Mouse (Mus musculus) MEL (cell line): Measurements from ENCODE around the gene Samd10. TPM values are rescaled to one million over a fixed set of nuclear protein-coding genes. Genes with fewer than 3 reads are reported as not detected.

Experiments used
- DNase-seq: peaks from one replicate; pipeline ENCODE4 v3.0.0; 2011; ENCODE audit warnings: low read depth, low spot score
- H3K27ac ChIP-seq: 2 replicates; pipeline ENCODE4 v1.5.1; 2012; ENCODE audit warnings: low read depth, mild to moderate bottlenecking, control low read depth, low read length, moderate library complexity; ENCODE audit not compliant: control insufficient read depth
- H3K27me3 ChIP-seq, 2 experiments: fragments of 150-350 bp in 1 of 2; sonication (generic) in 1 of 2; 2 replicates each; pipeline ENCODE4 v1.6.1; 2012; ENCODE audit warnings: low read length in 2 of 2, mild to moderate bottlenecking in 2 of 2, improper control_type of control experiment in 1 of 2, moderate library complexity in 1 of 2; ENCODE audit not compliant: insufficient read depth in 2 of 2, control insufficient read depth in 1 of 2
- H3K36me3 ChIP-seq, 2 experiments: 2 replicates each; pipeline ENCODE4 v1.6.1; 2012 to 2014; ENCODE audit warnings: low read length in 2 of 2, improper control_type of control experiment in 1 of 2, inconsistent platforms in 1 of 2, mild to moderate bottlenecking in 1 of 2; ENCODE audit not compliant: insufficient read depth in 2 of 2, control insufficient read depth in 1 of 2
- H3K4me1 ChIP-seq, 2 experiments: fragments of 150-350 bp in 1 of 2; sonication (generic) in 1 of 2; 2 replicates each; pipeline ENCODE4 v1.6.1; 2012; ENCODE audit warnings: low read length in 2 of 2, improper control_type of control experiment in 1 of 2, mild to moderate bottlenecking in 1 of 2; ENCODE audit not compliant: insufficient read depth in 2 of 2, control insufficient read depth in 1 of 2
- H3K4me3 ChIP-seq, 2 experiments: fragments of 150-350 bp in 1 of 2; sonication (generic) in 1 of 2; 2 replicates each; pipeline ENCODE4 v1.5.1; 2012; ENCODE audit warnings: low read depth in 2 of 2, low read length in 2 of 2, mild to moderate bottlenecking in 2 of 2, moderate library complexity in 2 of 2, control low read depth in 1 of 2, improper control_type of control experiment in 1 of 2; ENCODE audit not compliant: control insufficient read depth in 1 of 2, insufficient read depth in 1 of 2
- H3K79me2 ChIP-seq: 2 replicates; pipeline ENCODE4 v1.6.1; 2012; ENCODE audit warnings: mild to moderate bottlenecking, low read length, moderate library complexity; ENCODE audit not compliant: control insufficient read depth, poor library complexity, insufficient read depth
- H3K9ac ChIP-seq: 2 replicates; pipeline ENCODE4 v1.6.1; 2012; ENCODE audit warnings: low read depth, mild to moderate bottlenecking, control low read depth, low read length, moderate library complexity; ENCODE audit not compliant: control insufficient read depth, poor library complexity, severe bottlenecking
- H3K9me3 ChIP-seq: fragments of 150-350 bp; sonication (generic); replicated peaks from 2 replicates; pipeline ENCODE4 v1.6.1; 2012; ENCODE audit warnings: mild to moderate bottlenecking, low read length, improper control_type of control experiment, moderate library complexity; ENCODE audit not compliant: insufficient read depth
- CHD1 ChIP-seq: IDR thresholded peaks from 2 replicates; pipeline ENCODE4 v1.6.1; 2012; ENCODE audit warnings: low read depth, mild to moderate bottlenecking, inconsistent platforms, low read length, improper control_type of control experiment
- CHD2 ChIP-seq: IDR thresholded peaks from 2 replicates; pipeline ENCODE4 v1.6.1; 2011; ENCODE audit warnings: low read length, improper control_type of control experiment
- CTCF ChIP-seq, 3 experiments: IDR thresholded peaks in 2 of 3; conservative IDR thresholded peaks in 1 of 3; 2 replicates each; pipeline ENCODE4 v1.5.1; 2011 to 2012; ENCODE audit warnings: low read length in 3 of 3, low read depth in 2 of 3, mild to moderate bottlenecking in 2 of 3, improper control_type of control experiment in 1 of 3, inconsistent platforms in 1 of 3, mixed read lengths in 1 of 3, moderate library complexity in 1 of 3; ENCODE audit not compliant: control insufficient read depth in 1 of 3, insufficient read depth in 1 of 3, poor library complexity in 1 of 3, severe bottlenecking in 1 of 3
- E2F4 ChIP-seq: IDR thresholded peaks from 2 replicates; pipeline ENCODE4 v1.6.1; 2011; ENCODE audit warnings: low read depth, low read length, improper control_type of control experiment, borderline replicate concordance
- JUND ChIP-seq: IDR thresholded peaks from 2 replicates; pipeline ENCODE4 v1.6.1; 2011; ENCODE audit warnings: low read depth, mild to moderate bottlenecking, improper control_type of control experiment, low read length
- KAT2A ChIP-seq: conservative IDR thresholded peaks from 2 replicates; pipeline ENCODE4 v1.6.1; 2012; ENCODE audit warnings: low read depth, low read length, improper control_type of control experiment, inconsistent platforms
- MAZ ChIP-seq: IDR thresholded peaks from 2 replicates; pipeline ENCODE4 v1.6.1; 2012; ENCODE audit warnings: low read depth, mild to moderate bottlenecking, inconsistent platforms, low read length, improper control_type of control experiment
- MEF2A ChIP-seq: IDR thresholded peaks from 2 replicates; pipeline ENCODE4 v1.6.1; 2014; ENCODE audit warnings: low read depth, mild to moderate bottlenecking, inconsistent platforms, low read length, improper control_type of control experiment; ENCODE audit not compliant: poor library complexity, insufficient replicate concordance, severe bottlenecking; ENCODE audit errors: extremely low read depth
- MYB ChIP-seq: IDR thresholded peaks from 2 replicates; pipeline ENCODE4 v1.6.1; 2011; ENCODE audit warnings: mild to moderate bottlenecking, low read depth, low read length, improper control_type of control experiment
- POLR2A ChIP-seq, 2 experiments: IDR thresholded peaks; 2 replicates each; pipeline ENCODE4 v1.6.1; 2011 to 2012; ENCODE audit warnings: low read length in 2 of 2, mild to moderate bottlenecking in 2 of 2, control low read depth in 1 of 2, improper control_type of control experiment in 1 of 2, low read depth in 1 of 2, moderate library complexity in 1 of 2; ENCODE audit not compliant: control insufficient read depth in 1 of 2, insufficient read depth in 1 of 2, poor library complexity in 1 of 2
- POLR2AphosphoS2 ChIP-seq: IDR thresholded peaks from 2 replicates; pipeline ENCODE4 v1.6.1; 2011; ENCODE audit warnings: low read length, improper control_type of control experiment
- POLR2AphosphoS5 ChIP-seq: IDR thresholded peaks from 2 replicates; pipeline ENCODE4 v1.6.1; 2012; ENCODE audit warnings: low read depth, borderline replicate concordance, mild to moderate bottlenecking, inconsistent platforms, low read length, moderate library complexity, mixed read lengths
- RAD21 ChIP-seq: IDR thresholded peaks from 2 replicates; pipeline ENCODE4 v1.6.1; 2011; ENCODE audit warnings: mild to moderate bottlenecking, low read depth, low read length, improper control_type of control experiment
- RCOR1 ChIP-seq: IDR thresholded peaks from 2 replicates; pipeline ENCODE4 v1.6.1; 2012; ENCODE audit warnings: low read depth, mild to moderate bottlenecking, inconsistent platforms, low read length, improper control_type of control experiment
- SIN3A ChIP-seq: IDR thresholded peaks from 2 replicates; pipeline ENCODE4 v1.6.1; 2012; ENCODE audit warnings: low read length, improper control_type of control experiment, inconsistent platforms
- SMC3 ChIP-seq: IDR thresholded peaks from 2 replicates; pipeline ENCODE4 v1.6.1; 2011; ENCODE audit warnings: low read depth, low read length, improper control_type of control experiment
- TBP ChIP-seq: IDR thresholded peaks from 2 replicates; pipeline ENCODE4 v1.8.0; 2011; ENCODE audit warnings: low read depth, low read length, improper control_type of control experiment
- UBTF ChIP-seq: IDR thresholded peaks from 2 replicates; pipeline ENCODE4 v1.6.1; 2012; ENCODE audit warnings: low read depth, mild to moderate bottlenecking, inconsistent platforms, low read length, improper control_type of control experiment, moderate library complexity, borderline replicate concordance; ENCODE audit not compliant: insufficient read depth
- USF2 ChIP-seq, 2 experiments: IDR thresholded peaks; 2 replicates each; pipeline ENCODE4 v1.6.1; 2011 to 2012; ENCODE audit warnings: improper control_type of control experiment in 2 of 2, low read length in 2 of 2, borderline replicate concordance in 1 of 2, inconsistent platforms in 1 of 2, low read depth in 1 of 2, mild to moderate bottlenecking in 1 of 2; ENCODE audit not compliant: insufficient read depth in 1 of 2
- ZC3H11A ChIP-seq: IDR thresholded peaks from 2 replicates; pipeline ENCODE4 v1.6.1; 2012; ENCODE audit warnings: low read depth, mild to moderate bottlenecking, inconsistent platforms, low read length, improper control_type of control experiment
- ZMIZ1 ChIP-seq: IDR thresholded peaks from 2 replicates; pipeline ENCODE4 v1.6.1; 2012; ENCODE audit warnings: low read depth, mild to moderate bottlenecking, inconsistent platforms, low read length, improper control_type of control experiment, moderate library complexity
- polyA plus RNA-seq, 2 experiments: library from polyadenylated mRNA; stranded (reverse) in 1 of 2; unstranded in 1 of 2; fragments of >175 nt in 1 of 2; fragments of >200 nt in 1 of 2; gene quantifications; 2 replicates each; pipeline versions ENCODE4 v1.2.1 to v1.2.4; 2012; ENCODE audit warnings: low replicate concordance in 2 of 2, low read depth in 1 of 2; ENCODE audit not compliant: insufficient read length in 2 of 2, insufficient read depth in 1 of 2, missing spikeins in 1 of 2
- total RNA-seq: library from RNA; depleted of rRNA; stranded (reverse); fragments of 300-350 nt; gene quantifications from 2 replicates; pipeline ENCODE4 v1.2.3, GENCODE M21; 2012

The Samd10 gene
- total and polyA plus RNA-seq, 3 experiments = 0.89 to 4.6 TPM; not detected in 1

DNA sequence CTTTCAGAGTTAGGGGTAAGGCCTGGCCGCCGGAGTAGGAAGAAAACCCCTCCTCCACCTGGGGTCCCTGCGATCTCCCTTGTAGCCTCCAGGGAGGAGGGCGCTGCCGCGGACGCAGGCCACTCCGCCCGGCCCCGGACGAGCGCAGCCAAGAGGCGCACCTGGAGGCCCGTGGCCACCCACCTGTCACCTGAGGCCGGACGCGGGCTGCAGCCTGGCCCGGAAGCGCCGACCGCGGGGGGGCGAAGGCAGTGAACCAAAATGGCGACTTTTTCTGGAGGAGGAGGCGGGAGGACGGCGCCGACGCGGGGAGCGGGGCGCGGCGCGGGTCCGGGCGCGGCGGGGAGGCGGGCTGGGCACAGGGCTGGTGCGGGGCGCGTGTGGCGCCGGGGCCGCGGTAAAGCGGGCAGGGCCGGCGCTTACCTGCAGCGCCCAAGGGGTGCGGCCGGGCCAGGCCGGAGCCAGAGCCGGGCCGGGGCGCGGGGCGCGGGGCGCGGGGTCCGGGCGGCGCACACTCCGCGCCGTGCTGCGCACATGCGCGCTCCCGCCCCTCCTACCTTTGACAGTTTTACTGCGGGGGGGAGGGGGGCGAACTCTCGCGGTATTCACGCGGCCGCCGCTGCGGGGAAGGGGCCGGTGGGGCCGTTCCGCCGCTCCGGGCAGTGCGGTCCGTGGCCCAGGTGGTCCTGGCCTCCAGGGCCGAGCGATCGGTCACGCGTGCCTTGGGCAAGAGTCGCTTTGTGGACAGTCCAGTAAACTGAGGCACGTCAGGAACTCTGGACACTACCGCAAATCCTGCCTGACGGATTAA, 6.6 kb downstream of the Samd10 start, which contains the start of gene Zfp512b (continued):
- TF ChIP-seq SMC3 (no peak), CHD1 (no peak), E2F4 (no peak), CTCF (IDR thresholded peaks at IDR 0.05 in 2 of 3, conservative IDR thresholded peaks at IDR 0.05 in 1 of 3; ENCODE audit: control insufficient read depth in 1 of 3, insufficient read depth in 1 of 3, low read depth in 2 of 3, low read length in 3 of 3, poor library complexity in 1 of 3, severe bottlenecking in 1 of 3) (no peak), RCOR1 (no peak), JUND (no peak), RAD21 (no peak), TBP (no peak), KAT2A (no peak), UBTF (no peak), POLR2AphosphoS5 (no peak), MAZ (peak; percentile 78; the same call in 1 of the 2 replicates), POLR2AphosphoS2 (peak; percentile 76; the same call in 1 of the 2 replicates)

DNA sequence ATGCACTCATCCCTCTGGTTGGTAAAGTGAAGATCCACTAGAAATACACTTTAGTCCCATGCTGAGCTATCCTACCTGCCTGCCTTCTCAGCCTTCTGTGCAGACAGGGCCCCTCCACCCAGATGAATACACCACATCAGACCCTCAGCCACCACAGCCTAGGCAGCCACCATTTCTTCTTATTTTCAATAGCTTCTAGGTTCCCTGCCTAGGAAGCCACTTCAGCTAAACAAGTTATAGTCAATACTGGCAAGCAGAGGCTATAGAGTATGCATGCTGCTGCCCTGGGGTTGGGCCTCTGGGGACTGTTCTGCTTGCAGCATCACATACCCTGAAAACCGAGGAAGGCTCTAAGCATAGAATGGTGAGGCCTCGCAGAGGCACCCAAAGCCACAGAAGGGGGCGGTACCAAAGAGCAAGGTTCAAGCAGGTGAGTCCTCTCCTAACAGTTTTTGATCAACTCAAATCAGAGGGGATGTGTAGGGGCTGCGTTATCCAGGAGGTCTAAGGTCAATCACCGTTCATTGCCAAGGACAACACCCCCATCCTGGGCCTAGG, 7.4 kb downstream of the Samd10 start, which contains the start of gene Prpf6:
Gene Prpf6 (plus strand): TSS at position 341 of the 558 bp plus-strand sequence.
- DNase-seq = peak; percentile 52
- H3K9me3 ChIP-seq = no peaks in the 10 kb centered on the region
- peaks cover 3 to 18% of the 10 kb centered on the region in 2 experiments for H3K4me1 ChIP-seq
- TF ChIP-seq ZMIZ1 (no peak), SIN3A (0 out of 2 replicates have a peak, but pooled peaks have one; percentile 34)
- H3K79me2 ChIP-seq = peaks cover 14% of the 10 kb centered on the region
- H3K27me3 ChIP-seq = no peaks in the 10 kb centered on the region
- peaks cover 0 to 10% of the 10 kb centered on the region in 2 experiments; a peak in 3 of 4 replicates for H3K36me3 ChIP-seq
- peak within 1 kb of the TSS; percentile 81 for H3K9ac ChIP-seq
- H3K27ac ChIP-seq = peak within 1 kb of the TSS; percentile 90
- peak within 1 kb of the TSS; percentile 74 to 98 for H3K4me3 ChIP-seq

DNA sequence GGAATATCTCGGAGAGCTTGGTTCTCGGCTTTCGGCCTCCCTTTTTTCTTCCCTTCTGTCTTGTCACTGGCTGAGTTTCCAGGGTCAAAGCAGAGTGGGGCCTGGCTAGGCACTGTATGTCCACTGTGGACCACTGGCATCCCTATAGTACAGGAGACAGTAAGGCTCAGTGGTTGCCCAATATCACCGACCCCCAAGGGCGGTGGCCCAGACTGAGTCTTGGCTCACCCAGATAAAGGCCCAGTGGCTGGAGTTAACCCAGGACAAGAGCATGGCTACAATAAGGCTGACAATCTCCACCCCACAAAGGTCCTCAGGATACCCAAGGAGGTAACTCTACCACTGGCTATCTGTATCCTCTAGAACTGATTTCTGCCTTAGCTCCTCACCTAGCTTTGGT, 8.5 kb downstream of the Samd10 start:
- Histone ChIP-seq H3K36me3 (peaks cover 0 to 10% of the 10 kb centered on the region in 2 experiments; a peak in 3 of 4 replicates), H3K9me3 (no peaks in the 10 kb centered on the region), H3K79me2 (peaks cover 14% of the 10 kb centered on the region), H3K4me1 (peaks cover 3 to 18% of the 10 kb centered on the region in 2 experiments), H3K9ac (no peak overlapping the region), H3K27me3 (no peaks in the 10 kb centered on the region), H3K27ac (no peak overlapping the region), H3K4me3 (no peak overlapping the region)
- no peak for DNase-seq
- TF ChIP-seq ZMIZ1 (no peak), ZC3H11A (no peak), SIN3A (no peak), TBP (no peak), USF2 (IDR thresholded peaks at IDR 0.05; ENCODE audit: borderline replicate concordance in 1 of 2, insufficient read depth in 1 of 2, low read depth in 1 of 2, low read length in 2 of 2) (no peak), MYB (no peak), CHD2 (no peak), CHD1 (no peak), MEF2A (no peak), POLR2A (IDR thresholded peaks at IDR 0.05; ENCODE audit: control insufficient read depth in 1 of 2, insufficient read depth in 1 of 2, low read depth in 1 of 2, low read length in 2 of 2, poor library complexity in 1 of 2) (no peak)
